Mouse (Mus musculus): ENCODE measurements around the gene Esrrg. TPM values are rescaled to one million over a fixed set of nuclear protein-coding genes. Genes with fewer than 3 reads are reported as not detected.

The Esrrg gene
- not detected in 2 replicates for polyA plus RNA-seq (2012)

DNA sequence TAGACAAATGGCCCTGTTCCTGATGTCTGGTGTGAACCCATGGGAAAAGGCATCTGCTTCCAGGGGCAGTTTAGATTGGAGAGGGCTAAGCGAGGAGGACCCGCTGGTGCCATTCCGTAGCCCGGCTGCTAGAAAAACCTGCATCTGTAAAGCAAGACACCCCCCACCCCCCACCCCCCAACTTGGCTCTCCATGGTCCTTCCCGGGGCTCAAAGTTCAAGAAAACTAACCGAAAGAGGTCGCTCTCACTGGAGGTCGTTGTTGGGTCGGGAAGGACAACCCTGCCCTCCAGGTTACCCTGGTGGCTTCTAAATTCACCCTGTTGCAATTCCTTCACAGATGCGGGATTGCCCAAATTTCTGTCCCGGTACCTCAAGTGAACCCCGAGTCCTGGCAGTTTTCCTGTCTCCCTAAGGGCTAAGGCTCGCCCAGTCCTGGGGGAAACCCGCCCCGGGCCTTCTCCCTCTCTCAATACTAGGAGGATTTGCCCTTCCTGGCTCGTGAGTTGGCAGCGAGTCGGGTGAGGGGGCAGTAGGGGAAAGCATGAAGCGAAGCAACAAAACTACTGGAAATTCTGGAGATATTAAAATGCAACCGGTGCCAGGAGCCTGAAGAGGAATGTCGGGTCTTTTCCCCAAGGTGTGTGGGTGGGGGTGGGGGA lies at the start of gene Esrrg:
Gene Esrrg, plus strand, starts transcription at position 531 of the 661 bp plus-strand sequence.
- no peaks in the 10 kb centered on the region for H3K4me1 ChIP-seq (ENCODE audit: control insufficient read depth)
- H3K36me3 ChIP-seq (ENCODE audit: control insufficient read depth): no peaks in the 10 kb centered on the region
- H3K9me3 ChIP-seq (ENCODE audit: control insufficient read depth, low read length): no peaks in the 10 kb centered on the region
- peaks cover 84% of the 10 kb centered on the region for H3K27me3 ChIP-seq (ENCODE audit: control insufficient read depth)
- no peak within 1 kb of the TSS for H3K4me3 ChIP-seq (replicated peaks)
- TF ChIP-seq TAL1 (IDR thresholded peaks at IDR 0.05; ENCODE audit: low read length): no peak
- no peak for TF ChIP-seq GATA1 (IDR thresholded peaks at IDR 0.05; ENCODE audit: low read length)

DNA sequence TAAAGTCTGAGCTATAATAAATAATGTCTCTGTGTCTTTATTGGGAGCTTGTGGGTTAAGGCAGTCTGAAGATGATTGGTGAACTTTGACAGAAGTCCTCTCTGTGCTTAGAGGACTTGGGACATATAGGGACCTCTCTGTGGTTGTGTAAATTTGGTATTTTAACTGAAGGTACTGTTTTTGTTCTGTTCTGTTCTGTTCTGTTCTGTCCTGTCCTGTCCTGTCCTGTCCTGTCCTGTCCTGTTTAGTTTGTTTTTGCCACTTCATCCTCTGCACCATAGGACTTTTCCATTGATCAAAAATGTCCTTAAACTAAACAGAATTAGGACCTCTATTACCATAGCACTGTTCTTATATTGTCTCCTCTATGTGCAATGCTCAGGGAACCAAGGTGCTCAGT lies 24.6 kb upstream of the Esrrg start:
- TF ChIP-seq TAL1 (IDR thresholded peaks at IDR 0.05; ENCODE audit: low read length): no peak
- TF ChIP-seq GATA1 (IDR thresholded peaks at IDR 0.05; ENCODE audit: low read length): no peak
- H3K9me3 ChIP-seq (ENCODE audit: control insufficient read depth, low read length): peaks cover 3% of the 10 kb centered on the region; the same call in 1 of the 2 replicates
- no peak overlapping the region for H3K4me3 ChIP-seq (replicated peaks)
- H3K36me3 ChIP-seq (ENCODE audit: control insufficient read depth): no peaks in the 10 kb centered on the region
- no peaks in the 10 kb centered on the region for H3K4me1 ChIP-seq (ENCODE audit: control insufficient read depth)
- H3K27me3 ChIP-seq (ENCODE audit: control insufficient read depth): no peaks in the 10 kb centered on the region

DNA sequence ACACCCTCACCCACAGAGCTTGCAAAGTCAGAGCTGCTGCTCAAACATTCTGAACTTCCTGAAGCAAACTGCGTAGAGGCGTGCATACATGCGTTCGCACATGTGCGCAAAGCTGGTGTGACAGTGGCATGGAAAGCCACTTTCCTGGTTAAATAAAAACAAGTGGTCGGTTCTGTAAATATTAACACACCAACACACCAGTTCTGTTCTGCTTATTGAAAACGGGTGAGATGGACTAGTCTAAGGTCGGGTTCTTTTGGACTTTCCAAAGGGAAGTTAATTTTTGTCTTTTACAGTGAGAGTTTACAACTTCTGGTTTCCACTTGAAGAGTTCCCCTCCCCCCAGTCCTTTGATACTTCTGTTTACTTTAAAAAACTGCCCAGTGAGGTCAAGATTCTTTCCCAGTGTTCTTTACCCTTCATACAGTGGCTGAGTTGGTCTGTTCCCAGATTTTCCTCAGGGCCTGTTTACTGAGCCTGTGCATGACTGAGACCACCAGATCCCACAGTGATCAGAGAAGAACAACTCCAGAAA lies 22.0 kb upstream of the Esrrg start:
- TF ChIP-seq GATA1 (IDR thresholded peaks at IDR 0.05; ENCODE audit: low read length) (no peak), TAL1 (IDR thresholded peaks at IDR 0.05; ENCODE audit: low read length) (no peak)
- no peak overlapping the region for H3K4me3 ChIP-seq (replicated peaks)
- no peaks in the 10 kb centered on the region for H3K27me3 ChIP-seq (ENCODE audit: control insufficient read depth)
- H3K9me3 ChIP-seq (ENCODE audit: control insufficient read depth, low read length): peaks cover 3% of the 10 kb centered on the region; the same call in 1 of the 2 replicates
- H3K4me1 ChIP-seq (ENCODE audit: control insufficient read depth): no peaks in the 10 kb centered on the region
- no peaks in the 10 kb centered on the region for H3K36me3 ChIP-seq (ENCODE audit: control insufficient read depth)

- Histone ChIP-seq H3K36me3 (ENCODE audit: control insufficient read depth) (no peaks in the 10 kb centered on the region), H3K4me3 (replicated peaks) (no peak overlapping the region), H3K9me3 (ENCODE audit: control insufficient read depth, low read length) (peaks cover 10% of the 10 kb centered on the region), H3K27me3 (ENCODE audit: control insufficient read depth) (peaks cover 48% of the 10 kb centered on the region), H3K4me1 (ENCODE audit: control insufficient read depth) (no peaks in the 10 kb centered on the region)
- TF ChIP-seq GATA1 (IDR thresholded peaks at IDR 0.05; ENCODE audit: low read length) (no peak), TAL1 (IDR thresholded peaks at IDR 0.05; ENCODE audit: low read length) (no peak)
Measured at GRCm38 (mm10) chr1:187602942-187603341, 5.6 kb upstream of the Esrrg start.

DNA sequence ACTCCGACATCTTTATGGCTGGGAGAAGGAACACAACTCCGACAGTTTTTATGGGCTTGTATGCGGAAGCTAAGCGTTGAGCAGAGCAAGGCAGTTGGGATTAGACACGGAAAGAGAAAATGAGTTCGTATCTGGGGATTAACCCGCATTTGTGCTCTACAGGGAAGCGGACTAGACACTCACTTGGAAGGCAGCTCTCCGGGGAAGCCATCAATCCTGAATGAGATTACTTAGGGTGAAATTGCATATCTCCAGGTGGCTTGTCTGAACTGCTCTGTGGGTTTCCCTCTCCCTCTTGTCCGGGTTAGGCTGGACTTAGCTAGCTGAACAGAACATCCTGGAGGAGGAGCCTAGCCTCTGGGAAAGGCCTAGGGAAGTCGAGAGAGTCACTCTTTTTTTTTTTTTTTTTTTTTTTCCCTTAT lies 4.5 kb upstream of the Esrrg start:
- peaks cover 10% of the 10 kb centered on the region for H3K9me3 ChIP-seq (ENCODE audit: control insufficient read depth, low read length)
- peaks cover 60% of the 10 kb centered on the region for H3K27me3 ChIP-seq (ENCODE audit: control insufficient read depth)
- H3K4me3 ChIP-seq (replicated peaks): no peak overlapping the region
- no peaks in the 10 kb centered on the region for H3K4me1 ChIP-seq (ENCODE audit: control insufficient read depth)
- H3K36me3 ChIP-seq (ENCODE audit: control insufficient read depth): no peaks in the 10 kb centered on the region
- TF ChIP-seq GATA1 (IDR thresholded peaks at IDR 0.05; ENCODE audit: low read length) (no peak), TAL1 (IDR thresholded peaks at IDR 0.05; ENCODE audit: low read length) (no peak)

GRCm38 (mm10) chr1:187604691-187605310 lies 3.8 kb upstream of the Esrrg start:
- peaks cover 67% of the 10 kb centered on the region for H3K27me3 ChIP-seq (ENCODE audit: control insufficient read depth)
- H3K4me1 ChIP-seq (ENCODE audit: control insufficient read depth): no peaks in the 10 kb centered on the region
- H3K36me3 ChIP-seq (ENCODE audit: control insufficient read depth): no peaks in the 10 kb centered on the region
- peaks cover 6% of the 10 kb centered on the region for H3K9me3 ChIP-seq (ENCODE audit: control insufficient read depth, low read length)
- no peak overlapping the region for H3K4me3 ChIP-seq (replicated peaks)
- TF ChIP-seq TAL1 (IDR thresholded peaks at IDR 0.05; ENCODE audit: low read length) (no peak), GATA1 (IDR thresholded peaks at IDR 0.05; ENCODE audit: low read length) (no peak)

DNA sequence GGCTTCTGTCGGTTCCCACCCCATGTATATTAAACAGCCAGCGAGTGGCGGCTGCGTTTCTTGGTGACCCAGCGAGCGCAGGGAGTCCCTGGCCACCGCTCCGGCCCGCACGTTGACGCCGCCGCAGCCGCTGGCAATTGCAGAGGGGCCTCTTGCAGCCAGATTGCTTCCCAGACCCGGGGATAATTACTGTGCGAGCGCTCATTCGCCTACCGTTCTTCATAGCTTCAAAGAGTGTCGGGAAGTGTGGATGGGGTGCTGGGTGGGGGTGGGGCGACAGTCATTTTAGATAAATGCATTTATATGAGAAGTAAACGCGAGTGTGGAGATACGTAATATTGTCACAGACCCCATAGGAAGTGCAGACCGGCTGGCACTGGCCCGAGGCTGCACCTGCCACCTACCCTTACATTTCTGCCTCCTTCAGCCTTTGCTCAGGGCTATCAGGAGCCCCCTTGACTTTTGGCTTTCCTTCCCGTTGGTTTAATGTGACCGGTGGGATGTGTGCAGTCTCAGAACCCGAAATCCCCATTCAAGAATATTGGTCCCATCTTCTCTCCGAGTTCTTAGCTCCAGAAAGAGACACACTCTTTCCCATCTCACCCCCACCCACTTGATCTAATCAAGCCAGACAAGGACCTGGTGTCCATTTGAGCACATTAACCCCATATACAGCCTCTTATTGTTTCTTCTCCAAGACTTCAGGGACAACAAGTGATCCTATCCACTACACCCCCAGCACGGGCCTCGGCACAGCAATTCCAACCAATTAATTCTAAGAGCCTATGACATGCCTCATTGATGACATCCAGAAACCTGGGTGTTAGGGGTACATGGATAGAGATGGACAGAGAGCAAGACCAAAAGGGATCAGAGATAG lies 3.0 kb upstream of the Esrrg start:
- Histone ChIP-seq H3K4me1 (ENCODE audit: control insufficient read depth) (no peaks in the 10 kb centered on the region), H3K36me3 (ENCODE audit: control insufficient read depth) (no peaks in the 10 kb centered on the region), H3K9me3 (ENCODE audit: control insufficient read depth, low read length) (peaks cover 6% of the 10 kb centered on the region), H3K4me3 (replicated peaks) (no peak overlapping the region), H3K27me3 (ENCODE audit: control insufficient read depth) (peaks cover 75% of the 10 kb centered on the region)
- TF ChIP-seq GATA1 (IDR thresholded peaks at IDR 0.05; ENCODE audit: low read length) (no peak), TAL1 (IDR thresholded peaks at IDR 0.05; ENCODE audit: low read length) (no peak)

- H3K4me1 ChIP-seq (ENCODE audit: control insufficient read depth): no peaks in the 10 kb centered on the region
- no peak for TF ChIP-seq TAL1 (IDR thresholded peaks at IDR 0.05; ENCODE audit: low read length)
- no peak for TF ChIP-seq GATA1 (IDR thresholded peaks at IDR 0.05; ENCODE audit: low read length)
- H3K27me3 ChIP-seq (ENCODE audit: control insufficient read depth): peaks cover 84% of the 10 kb centered on the region
- no peaks in the 10 kb centered on the region for H3K9me3 ChIP-seq (ENCODE audit: control insufficient read depth, low read length)
- H3K4me3 ChIP-seq (replicated peaks): no peak overlapping the region
- no peaks in the 10 kb centered on the region for H3K36me3 ChIP-seq (ENCODE audit: control insufficient read depth)
Measured at GRCm38 (mm10) chr1:187606271-187607040, 2.1 kb upstream of the Esrrg start.
